Mouse (Mus musculus) kidney, postnatal 0 days (tissue): ENCODE measurements around the gene Herpud1. TPM values are rescaled to one million over a fixed set of nuclear protein-coding genes. Genes with fewer than 3 reads are reported as not detected.
"Not testable (repeated sequence)": the region's sequence is repeated elsewhere in the genome, so short reads cannot be mapped to it uniquely, and the experiment has no call there.

Experiments
- ATAC-seq: fragments of 200-750 bp; cut with Nextera tagmentation; replicated peaks from 2 replicates; pipeline ENCODE4 v1.8.0; 2017; ENCODE audit warnings: low read depth, moderate number of reproducible peaks, moderate TSS enrichment, moderate library complexity; ENCODE audit not compliant: low FRiP score
- DNase-seq: peaks from one replicate; pipeline ENCODE4 v3.0.0-alpha.2; 2016; ENCODE audit warnings: low spot score
- H3K27ac ChIP-seq: fragments of 300-500 bp; sonication (generic); 2 replicates; pipeline ENCODE4 v1.5.1; 2014; ENCODE audit warnings: mild to moderate bottlenecking
- H3K27me3 ChIP-seq: fragments of 300-500 bp; sonication (generic); 2 replicates; pipeline ENCODE4 v1.6.1; 2014; ENCODE audit warnings: low read length, mixed read lengths; ENCODE audit not compliant: insufficient read depth
- H3K36me3 ChIP-seq: fragments of 300-500 bp; sonication (generic); 2 replicates; pipeline ENCODE4 v1.6.1; 2014; ENCODE audit warnings: low read length, mixed read lengths; ENCODE audit not compliant: insufficient read depth
- H3K4me1 ChIP-seq: fragments of 300-500 bp; sonication (generic); replicated peaks from 2 replicates; pipeline ENCODE4 v1.6.1; 2014; ENCODE audit warnings: antibody characterized with exemption, low read length, mixed read lengths; ENCODE audit not compliant: insufficient read depth
- H3K4me2 ChIP-seq: fragments of 300-500 bp; sonication (generic); 2 replicates; pipeline ENCODE4 v1.6.1; 2014; ENCODE audit warnings: mild to moderate bottlenecking, low read length, moderate library complexity, mixed read lengths
- H3K4me3 ChIP-seq: fragments of 300-500 bp; sonication (generic); replicated peaks from 2 replicates; pipeline ENCODE4 v1.5.1; 2014; ENCODE audit warnings: low read depth, low read length
- H3K9ac ChIP-seq: fragments of 300-500 bp; sonication (generic); 2 replicates; pipeline ENCODE4 v1.6.1; 2014; ENCODE audit warnings: low read depth, low read length
- H3K9me3 ChIP-seq: fragments of 300-500 bp; sonication (generic); replicated peaks from 2 replicates; pipeline ENCODE4 v1.6.1; 2016; ENCODE audit warnings: low read length, inconsistent platforms, mixed read lengths
- CTCF ChIP-seq: IDR thresholded peaks from 2 replicates; pipeline ENCODE4 v1.5.1; 2016; ENCODE audit warnings: antibody characterized with exemption, low read depth, mild to moderate bottlenecking, moderate library complexity
- WGBS: fragments of 180-500 bp; shearing (Covaris S2); extraction: QIAGEN DNeasy Blood & Tissue Kit; methylation state at CpG from one replicate; pipeline ENCODE4 v1.1.7; 2014; 5-methylcytosine and 5-hydroxymethylcytosine counted together
- polyA plus RNA-seq: library from polyadenylated mRNA; unstranded; fragments of >200 nt; fragmentation: Nextera tagmentation; extraction: Ambion mirVana; gene quantifications from 2 replicates; pipeline ENCODE4 v1.2.1, GENCODE M21; 2015

The Herpud1 gene
- polyA plus RNA-seq, 1 experiment from 2014 or later, result 95.8 TPM

- Histone ChIP-seq H3K36me3 (peaks cover 42% of the 10 kb centered on the region), H3K9ac (no peak overlapping the region), H3K27me3 (no peaks in the 10 kb centered on the region), H3K4me2 (no peak overlapping the region), H3K4me1 (no peaks in the 10 kb centered on the region), H3K4me3 (no peak overlapping the region), H3K27ac (no peak overlapping the region), H3K9me3 (no peaks in the 10 kb centered on the region)
- ATAC-seq (no peak), DNase-seq (no peak)
- TF ChIP-seq CTCF, result no peak
- 94% methylated on average over 6 of the region's 6 CpGs for WGBS
Measured at GRCm38 (mm10) chr8:94395851-94396540, 9.8 kb downstream of the Herpud1 start.

DNA sequence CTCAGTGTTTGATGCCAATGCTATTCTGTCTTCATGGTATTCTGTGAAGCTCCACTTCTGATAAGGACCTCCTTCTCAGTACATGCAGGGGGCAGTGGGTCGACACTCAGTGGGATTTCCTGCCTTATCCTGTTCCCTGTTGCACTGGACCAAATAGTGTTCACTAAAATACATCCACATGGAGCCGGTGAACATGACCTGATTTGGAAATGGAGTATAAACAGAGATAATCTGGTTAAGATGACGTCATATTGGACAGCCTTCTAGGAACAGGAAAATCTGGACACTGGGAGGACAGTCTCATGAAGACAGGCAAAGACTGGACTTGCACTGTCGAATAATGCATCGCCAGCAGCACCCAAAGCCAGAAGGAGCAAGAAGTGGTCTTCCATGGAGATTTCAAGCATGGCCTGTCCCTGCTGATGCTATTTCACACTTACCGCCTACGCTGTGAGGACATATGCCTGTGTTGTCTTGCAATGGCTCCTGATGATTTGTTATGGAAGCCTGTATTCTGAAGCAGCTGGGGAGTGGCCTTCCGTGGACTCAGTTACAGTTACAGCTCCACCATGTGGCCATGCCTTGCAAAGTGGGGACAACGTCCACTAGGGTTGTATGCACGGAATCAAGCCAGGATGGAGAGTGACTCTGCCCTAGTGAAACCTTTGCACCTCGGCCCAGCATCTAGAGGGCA is 10.9 kb downstream of the Herpud1 start:
- peak; percentile 73 for ATAC-seq
- WGBS, result 63% methylated on average over 11 of the region's 11 CpGs
- Histone ChIP-seq H3K27ac (no peak overlapping the region), H3K4me3 (no peak overlapping the region), H3K4me1 (no peaks in the 10 kb centered on the region), H3K4me2 (no peak overlapping the region), H3K9me3 (no peaks in the 10 kb centered on the region), H3K9ac (no peak overlapping the region), H3K27me3 (no peaks in the 10 kb centered on the region), H3K36me3 (peaks cover 31% of the 10 kb centered on the region)
- TF ChIP-seq CTCF, result peak; percentile 86
- DNase-seq, result peak; percentile 87

DNA sequence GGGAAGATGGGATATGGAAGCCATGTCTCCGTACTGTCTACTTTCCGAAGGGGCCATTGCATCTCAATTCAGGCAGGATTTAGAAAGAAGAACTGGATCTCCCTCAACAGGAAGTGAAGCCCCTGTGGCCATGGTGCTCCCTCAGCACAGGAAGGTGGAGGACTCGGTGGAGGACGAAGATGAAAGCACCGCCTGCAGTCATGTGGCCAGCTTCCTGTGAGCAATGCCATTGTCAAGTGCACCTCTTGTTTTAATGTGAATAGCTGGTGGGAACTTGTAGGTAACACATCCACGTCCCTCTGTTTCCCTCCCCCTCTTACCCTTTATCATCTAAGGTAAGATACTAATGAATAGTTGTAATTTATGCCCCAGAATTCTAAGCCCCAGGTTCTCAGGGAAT is 12.3 kb downstream of the Herpud1 start:
- H3K36me3 ChIP-seq, result peaks cover 19% of the 10 kb centered on the region
- H3K27ac ChIP-seq, result no peak overlapping the region
- H3K9ac ChIP-seq, result no peak overlapping the region
- no peak for ATAC-seq
- no peak overlapping the region for H3K4me3 ChIP-seq
- DNase-seq, result no peak
- H3K4me1 ChIP-seq, result no peaks in the 10 kb centered on the region
- H3K4me2 ChIP-seq, result no peak overlapping the region
- no peak for TF ChIP-seq CTCF
- no peaks in the 10 kb centered on the region for H3K9me3 ChIP-seq
- H3K27me3 ChIP-seq, result no peaks in the 10 kb centered on the region
- WGBS, result 75% methylated on average over 6 of the region's 6 CpGs

GRCm38 (mm10) chr8:94399361-94399953 is 13.2 kb downstream of the Herpud1 start:
- H3K9ac ChIP-seq, result no peak overlapping the region
- no peak overlapping the region for H3K27ac ChIP-seq
- no peak overlapping the region for H3K4me2 ChIP-seq
- WGBS, result 78% methylated on average over 3 of the region's 3 CpGs
- H3K4me3 ChIP-seq, result no peak overlapping the region
- no peaks in the 10 kb centered on the region for H3K27me3 ChIP-seq
- H3K4me1 ChIP-seq, result no peaks in the 10 kb centered on the region
- H3K9me3 ChIP-seq, result no peaks in the 10 kb centered on the region
- peaks cover 12% of the 10 kb centered on the region for H3K36me3 ChIP-seq
- no peak for TF ChIP-seq CTCF
- no peak for ATAC-seq
- no peak for DNase-seq

DNA sequence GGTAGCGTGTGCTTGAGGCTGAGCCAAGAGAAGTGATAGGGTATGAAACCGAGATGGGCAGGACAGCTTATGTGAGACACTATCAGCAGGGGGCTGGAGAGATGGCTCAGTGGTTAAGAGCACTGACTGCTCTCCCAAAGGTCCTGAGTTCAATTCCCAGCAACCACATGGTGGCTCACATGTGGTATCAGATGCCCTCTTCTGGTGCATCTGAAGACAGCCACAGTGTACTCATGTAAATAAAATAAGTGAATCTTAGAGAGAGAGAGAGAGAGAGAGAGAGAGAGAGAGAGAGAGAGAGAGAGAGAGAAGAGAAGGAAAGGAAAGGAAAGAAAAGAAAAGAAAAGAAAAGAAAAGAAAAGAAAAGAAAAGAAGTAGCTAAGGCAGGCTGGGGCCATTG is 13.7 kb downstream of the Herpud1 start:
- not testable (repeated sequence) for H3K4me2 ChIP-seq, H3K27me3 ChIP-seq, DNase-seq, H3K27ac ChIP-seq, H3K4me1 ChIP-seq, H3K4me3 ChIP-seq, H3K36me3 ChIP-seq, ATAC-seq, H3K9me3 ChIP-seq, H3K9ac ChIP-seq
- peak; percentile 36 for TF ChIP-seq CTCF
- WGBS, result 81% methylated on average over 2 of the region's 2 CpGs

DNA sequence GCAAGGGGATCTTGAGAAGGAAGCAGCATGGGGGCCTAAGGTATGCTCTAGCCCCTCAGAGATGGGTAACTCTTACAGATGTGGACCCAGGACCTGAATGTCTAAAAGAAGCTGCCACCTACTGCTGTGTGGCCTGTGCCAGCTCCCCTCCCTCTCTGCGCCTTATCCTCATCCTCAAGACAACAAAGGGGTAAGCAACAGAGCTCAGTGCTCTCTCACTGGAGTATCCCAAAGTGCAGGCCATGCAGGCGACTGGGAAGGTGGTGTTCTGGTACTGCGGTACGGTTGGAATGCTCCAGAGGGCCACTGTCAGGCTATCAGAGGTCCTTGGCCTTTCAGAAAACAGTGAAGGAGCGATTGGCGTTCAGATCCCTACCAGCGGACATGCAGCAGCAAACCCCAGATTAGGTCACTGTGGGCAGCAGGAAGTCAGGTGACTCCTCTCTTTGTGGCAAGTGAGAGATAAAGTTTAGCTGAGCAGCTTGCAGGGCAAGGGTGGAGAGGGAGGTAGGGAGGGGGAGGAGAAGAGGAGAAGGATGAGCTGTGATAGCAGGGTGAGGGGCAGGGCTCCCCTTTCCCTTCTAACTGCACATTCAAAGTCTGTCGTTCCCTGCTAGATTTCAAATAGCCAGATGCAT is 22.3 kb downstream of the Herpud1 start:
- 59% methylated on average over 8 of the region's 8 CpGs for WGBS
- DNase-seq (no peak), ATAC-seq (no peak)
- no peaks in the 10 kb centered on the region for H3K9me3 ChIP-seq
- no peak overlapping the region for H3K9ac ChIP-seq
- no peak for TF ChIP-seq CTCF
- no peaks in the 10 kb centered on the region for H3K4me1 ChIP-seq
- no peak overlapping the region for H3K27ac ChIP-seq
- no peaks in the 10 kb centered on the region for H3K36me3 ChIP-seq
- H3K4me3 ChIP-seq, result no peak overlapping the region
- no peaks in the 10 kb centered on the region for H3K27me3 ChIP-seq
- H3K4me2 ChIP-seq, result no peak overlapping the region
